Mouse (Mus musculus) heart, embryonic 12.5 days (tissue): ENCODE results near the gene Acod1. TPM values are rescaled to one million over a fixed set of nuclear protein-coding genes. Genes with fewer than 3 reads are reported as not detected.

Source experiments
- polyA plus RNA-seq: library from polyadenylated mRNA; unstranded; fragments of >200 nt; fragmentation: Nextera tagmentation; extraction: Ambion mirVana; gene quantifications from 2 replicates; pipeline ENCODE4 v1.2.1, GENCODE M21; 2016

Acod1 gene
- polyA plus RNA-seq, 1 experiment from 2014 or later: not detected

Other genes with a start within 250 kb of the Acod1 start
- gene Kctd12, start 64.3 kb upstream of the Acod1 start, polyA plus RNA-seq: 4.8 and 5.4 TPM in 2 replicates
- gene Cln5, start 23.2 kb downstream of the Acod1 start, polyA plus RNA-seq: 31.0 TPM in 2 replicates
- 26.5 and 28.3 TPM in 2 replicates for gene Fbxl3, start 52.6 kb downstream of the Acod1 start, polyA plus RNA-seq